Mouse (Mus musculus) myocyte (in vitro differentiated cells): ENCODE measurements at regions not wholly inside any gene's neighbourhood (a gene's known extent, or its start where the extent isn't known, plus 50 kb on each side); places are given as distances from the start of the nearest gene placed in this dataset.

Experiments used
- CEBPB ChIP-seq: IDR thresholded peaks from 2 replicates; pipeline ENCODE4 v1.6.1; 2011; ENCODE audit warnings: mild to moderate bottlenecking, moderate library complexity; ENCODE audit not compliant: poor library complexity, insufficient read depth, severe bottlenecking
- E2F4 ChIP-seq: IDR thresholded peaks from one replicate; pipeline ENCODE4 v1.6.1; 2011; ENCODE audit warnings: mild to moderate bottlenecking, control low read depth, moderate library complexity; ENCODE audit not compliant: insufficient read depth
- MAX ChIP-seq: IDR thresholded peaks from one replicate; pipeline ENCODE4 v1.6.1; 2011; ENCODE audit warnings: low read depth, mild to moderate bottlenecking, control low read depth
- MYOD1 ChIP-seq, 3 experiments: IDR thresholded peaks; one replicate each; pipeline ENCODE4 v1.6.1; 2011; ENCODE audit warnings: control low read depth in 2 of 3, low read depth in 2 of 3, mild to moderate bottlenecking in 2 of 3, moderate library complexity in 1 of 3; ENCODE audit not compliant: insufficient read length in 2 of 3, control insufficient read depth in 1 of 3
- MYOG ChIP-seq, 3 experiments: IDR thresholded peaks; one replicate each; pipeline ENCODE4 v1.6.1; 2011; ENCODE audit warnings: control low read depth in 2 of 3, low read depth in 2 of 3, mild to moderate bottlenecking in 2 of 3; ENCODE audit not compliant: insufficient read length in 2 of 3, control insufficient read depth in 1 of 3, insufficient read depth in 1 of 3
- POLR2A ChIP-seq: IDR thresholded peaks from one replicate; pipeline ENCODE4 v1.6.1; 2011; ENCODE audit warnings: low read depth, mild to moderate bottlenecking, control low read depth, moderate library complexity; ENCODE audit not compliant: insufficient read length
- POLR2AphosphoS2 ChIP-seq: IDR thresholded peaks from one replicate; pipeline ENCODE4 v1.6.1; 2011; ENCODE audit warnings: low read depth, control low read depth; ENCODE audit not compliant: insufficient read length
- SRF ChIP-seq: IDR thresholded peaks from one replicate; pipeline ENCODE4 v1.6.1; 2011; ENCODE audit warnings: low read depth; ENCODE audit not compliant: control insufficient read depth, insufficient read length
- TCF12 ChIP-seq: IDR thresholded peaks from one replicate; pipeline ENCODE4 v1.6.1; 2011; ENCODE audit warnings: mild to moderate bottlenecking, control low read depth; ENCODE audit not compliant: poor library complexity, insufficient read depth, severe bottlenecking
- TCF3 ChIP-seq: IDR thresholded peaks from one replicate; pipeline ENCODE4 v1.6.1; 2011; ENCODE audit warnings: low read depth, control low read depth; ENCODE audit not compliant: insufficient read length
- USF1 ChIP-seq: IDR thresholded peaks from one replicate; pipeline ENCODE4 v1.6.1; 2011; ENCODE audit warnings: low read depth, mild to moderate bottlenecking, control low read depth, moderate library complexity

DNA sequence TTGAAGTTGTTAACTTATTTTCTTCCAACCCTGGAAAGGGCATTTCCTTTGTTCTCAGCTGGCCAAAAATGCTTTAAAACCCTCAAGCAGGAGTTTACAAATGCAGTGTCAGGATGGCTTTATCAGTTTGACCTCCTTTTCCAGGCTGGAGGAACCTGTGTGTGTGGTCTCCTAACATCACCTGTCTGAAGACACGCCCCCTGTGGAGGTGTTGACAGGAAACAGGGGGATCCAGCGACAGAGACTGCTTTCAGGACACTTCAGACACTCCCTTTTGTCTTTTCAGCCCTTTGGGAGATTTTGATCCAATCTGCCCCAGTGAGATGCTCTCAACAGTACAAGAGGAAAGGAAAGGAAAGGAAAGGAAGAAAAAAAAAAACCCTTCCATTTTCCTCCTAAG, 202.5 kb upstream of the Jade1 start:
- TF ChIP-seq POLR2A, result no peak
- TF ChIP-seq CEBPB, result no peak
- TF ChIP-seq E2F4, result no peak
- TF ChIP-seq MYOG (IDR thresholded peaks at IDR 0.05; ENCODE audit: control insufficient read depth in 1 of 3, insufficient read depth in 1 of 3, insufficient read length in 2 of 3, low read depth in 2 of 3), result no peak
- no peak for TF ChIP-seq MAX
- no peak for TF ChIP-seq USF1
- TF ChIP-seq POLR2AphosphoS2, result no peak
- TF ChIP-seq SRF, result no peak
- no peak for TF ChIP-seq TCF3
- no peak for TF ChIP-seq MYOD1 (IDR thresholded peaks at IDR 0.05; ENCODE audit: control insufficient read depth in 1 of 3, insufficient read length in 2 of 3, low read depth in 2 of 3)
- no peak for TF ChIP-seq TCF12
